Mouse (Mus musculus) forebrain, embryonic 11.5 days (tissue): ENCODE measurements around the gene Spata25. TPM values are rescaled to one million over a fixed set of nuclear protein-coding genes. Genes with fewer than 3 reads are reported as not detected.

ENCODE experiments used
- ATAC-seq: fragments of 200-750 bp; cut with Nextera tagmentation; replicated peaks from 2 replicates; pipeline ENCODE4 v1.8.0; 2017; ENCODE audit warnings: moderate TSS enrichment; ENCODE audit not compliant: low FRiP score
- DNase-seq: peaks from one replicate; pipeline ENCODE4 v3.0.0-alpha.2; 2017; ENCODE audit warnings: low spot score
- H3K27ac ChIP-seq: fragments of 300-500 bp; sonication (generic); 2 replicates; pipeline ENCODE4 v1.5.1; 2014; ENCODE audit warnings: low read depth, low read length
- H3K27me3 ChIP-seq: fragments of 300-500 bp; sonication (generic); 2 replicates; pipeline ENCODE4 v1.6.1; 2014; ENCODE audit warnings: mild to moderate bottlenecking, low read length, mixed read lengths; ENCODE audit not compliant: control insufficient read depth, insufficient read depth
- H3K36me3 ChIP-seq: fragments of 300-500 bp; sonication (generic); 2 replicates; pipeline ENCODE4 v1.6.1; 2014; ENCODE audit warnings: mild to moderate bottlenecking, low read length, moderate library complexity, mixed read lengths; ENCODE audit not compliant: control insufficient read depth, insufficient read depth
- H3K4me1 ChIP-seq: fragments of 300-500 bp; sonication (generic); replicated peaks from 2 replicates; pipeline ENCODE4 v1.6.1; 2014; ENCODE audit warnings: low read length, mixed read lengths; ENCODE audit not compliant: control insufficient read depth, insufficient read depth
- H3K4me2 ChIP-seq: fragments of 300-500 bp; sonication (generic); 2 replicates; pipeline ENCODE4 v1.6.1; 2014; ENCODE audit warnings: low read depth, mild to moderate bottlenecking, low read length, moderate library complexity, mixed read lengths; ENCODE audit not compliant: severe bottlenecking
- H3K4me3 ChIP-seq: fragments of 300-500 bp; sonication (generic); 2 replicates; pipeline ENCODE4 v1.5.1; 2014; ENCODE audit warnings: low read depth, low read length
- H3K9ac ChIP-seq: fragments of 300-500 bp; sonication (generic); 2 replicates; pipeline ENCODE4 v1.6.1; 2014; ENCODE audit warnings: low read length
- H3K9me3 ChIP-seq: fragments of 300-500 bp; sonication (generic); 2 replicates; pipeline ENCODE4 v1.6.1; 2016; ENCODE audit warnings: low read length, mixed read lengths; ENCODE audit not compliant: control insufficient read depth
- WGBS: fragments of 180-500 bp; shearing (Covaris S2); extraction: QIAGEN DNeasy Blood & Tissue Kit; methylation state at CpG from one replicate; pipeline ENCODE4 v1.1.7; 2014; 5-methylcytosine and 5-hydroxymethylcytosine counted together
- polyA plus RNA-seq: library from polyadenylated mRNA; unstranded; fragments of >200 nt; fragmentation: Nextera tagmentation; extraction: Ambion mirVana; gene quantifications from 2 replicates; pipeline ENCODE4 v1.2.1, GENCODE M21; 2014

Gene Spata25
- polyA plus RNA-seq, 1 experiment from 2014 or later, result not detected

- no peaks in the 10 kb centered on the region for H3K9me3 ChIP-seq
- under 1% methylated on average over 35 of the region's 35 CpGs for WGBS
- no peaks in the 10 kb centered on the region; the same call in 1 of the 2 replicates for H3K36me3 ChIP-seq
- peak within 1 kb of the TSS; percentile 66 for H3K4me3 ChIP-seq
- peaks cover 6% of the 10 kb centered on the region; the same call in 1 of the 2 replicates for H3K4me1 ChIP-seq
- H3K27ac ChIP-seq, result 0 out of 2 replicates have a peak within 1 kb of the TSS, but pooled peaks have one; percentile 15
- no peaks in the 10 kb centered on the region for H3K27me3 ChIP-seq
- ATAC-seq (peak; percentile 66), DNase-seq (peak; percentile 82)
- peak within 1 kb of the TSS; percentile 74 for H3K9ac ChIP-seq
- peak within 1 kb of the TSS; percentile 100 for H3K4me2 ChIP-seq
Measured at GRCm38 (mm10) chr2:164832748-164833301, 4.5 kb upstream of the Spata25 start, which contains the start of gene Ctsa. Ctsa (plus strand) TSS chr2:164832873.

- Histone ChIP-seq H3K4me2 (peak overlapping the region; percentile 100), H3K36me3 (no peaks in the 10 kb centered on the region; the same call in 1 of the 2 replicates), H3K4me3 (peak overlapping the region; percentile 66), H3K9me3 (no peaks in the 10 kb centered on the region), H3K27me3 (no peaks in the 10 kb centered on the region), H3K4me1 (peaks cover 6% of the 10 kb centered on the region; the same call in 1 of the 2 replicates), H3K27ac (no peak overlapping the region), H3K9ac (peak overlapping the region; percentile 74)
- DNase-seq, result no peak
- 65% methylated on average over 16 of the region's 16 CpGs for WGBS
- no peak for ATAC-seq
Measured at GRCm38 (mm10) chr2:164832032-164832747, 3.9 kb upstream of the Spata25 start.

DNA sequence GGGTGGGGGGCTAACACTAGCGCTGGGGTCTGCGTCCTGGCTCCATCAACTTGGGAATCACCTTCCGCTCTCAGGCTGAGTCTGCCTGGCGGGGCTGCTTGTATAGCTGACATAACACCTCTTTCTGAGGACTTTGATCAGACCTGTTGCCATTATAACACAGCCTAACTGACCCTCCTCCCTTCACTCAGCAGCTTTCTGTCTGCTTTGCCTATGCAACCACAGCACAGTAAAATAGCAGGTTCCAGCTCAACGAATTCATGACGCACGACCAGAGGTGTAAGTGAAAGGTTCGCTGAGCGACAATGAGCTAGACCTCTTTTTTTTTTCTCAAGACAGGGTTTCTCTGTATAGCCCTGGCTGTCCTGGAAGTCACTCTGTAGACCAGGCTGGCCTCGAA, 2.7 kb upstream of the Spata25 start:
- Histone ChIP-seq H3K4me3 (no peak overlapping the region), H3K4me1 (peaks cover 6% of the 10 kb centered on the region; the same call in 1 of the 2 replicates), H3K27ac (no peak overlapping the region), H3K9me3 (no peaks in the 10 kb centered on the region), H3K9ac (no peak overlapping the region), H3K36me3 (peaks cover under 1% of the 10 kb centered on the region; the same call in 1 of the 2 replicates), H3K4me2 (no peak overlapping the region), H3K27me3 (no peaks in the 10 kb centered on the region)
- ATAC-seq (no peak), DNase-seq (no peak)
- 85% methylated on average over 10 of the region's 10 CpGs for WGBS

GRCm38 (mm10) chr2:164829090-164829489, 753 bp upstream of the Spata25 start:
- H3K4me2 ChIP-seq, result no peak overlapping the region
- no peaks in the 10 kb centered on the region for H3K27me3 ChIP-seq
- H3K27ac ChIP-seq, result no peak overlapping the region
- ATAC-seq (no peak), DNase-seq (no peak)
- WGBS, result 93% methylated on average over 1 of the region's 1 CpGs
- H3K9ac ChIP-seq, result no peak overlapping the region
- H3K9me3 ChIP-seq, result no peaks in the 10 kb centered on the region
- peaks cover 3% of the 10 kb centered on the region; the same call in 1 of the 2 replicates for H3K36me3 ChIP-seq
- no peaks in the 10 kb centered on the region; the same call in 1 of the 2 replicates for H3K4me1 ChIP-seq
- no peak overlapping the region for H3K4me3 ChIP-seq

- 89% methylated on average over 16 of the region's 16 CpGs for WGBS
- peaks cover 4% of the 10 kb centered on the region; the same call in 1 of the 2 replicates for H3K4me1 ChIP-seq
Measured at GRCm38 (mm10) chr2:164827146-164827850, 1.0 kb downstream of the Spata25 start.

GRCm38 (mm10) chr2:164825521-164825920, 2.8 kb downstream of the Spata25 start:
- ATAC-seq (no peak), DNase-seq (no peak)
- Histone ChIP-seq H3K9me3 (no peaks in the 10 kb centered on the region), H3K4me2 (no peak overlapping the region), H3K4me3 (no peak overlapping the region), H3K4me1 (peaks cover 6% of the 10 kb centered on the region; the same call in 1 of the 2 replicates), H3K27me3 (no peaks in the 10 kb centered on the region), H3K9ac (no peak overlapping the region), H3K36me3 (peaks cover 3% of the 10 kb centered on the region; the same call in 1 of the 2 replicates), H3K27ac (no peak overlapping the region)
- WGBS, result 97% methylated on average over 17 of the region's 17 CpGs

More at GRCm38 (mm10) chr2:164827146-164827850, 1.0 kb downstream of the Spata25 start:
- DNase-seq (no peak), ATAC-seq (no peak)
- H3K9me3 ChIP-seq, result no peaks in the 10 kb centered on the region
- no peak overlapping the region for H3K9ac ChIP-seq
- H3K27me3 ChIP-seq, result no peaks in the 10 kb centered on the region
- no peak overlapping the region for H3K4me2 ChIP-seq
- no peak overlapping the region for H3K27ac ChIP-seq
- H3K4me3 ChIP-seq, result no peak overlapping the region
- H3K36me3 ChIP-seq, result peaks cover 3% of the 10 kb centered on the region; the same call in 1 of the 2 replicates

DNA sequence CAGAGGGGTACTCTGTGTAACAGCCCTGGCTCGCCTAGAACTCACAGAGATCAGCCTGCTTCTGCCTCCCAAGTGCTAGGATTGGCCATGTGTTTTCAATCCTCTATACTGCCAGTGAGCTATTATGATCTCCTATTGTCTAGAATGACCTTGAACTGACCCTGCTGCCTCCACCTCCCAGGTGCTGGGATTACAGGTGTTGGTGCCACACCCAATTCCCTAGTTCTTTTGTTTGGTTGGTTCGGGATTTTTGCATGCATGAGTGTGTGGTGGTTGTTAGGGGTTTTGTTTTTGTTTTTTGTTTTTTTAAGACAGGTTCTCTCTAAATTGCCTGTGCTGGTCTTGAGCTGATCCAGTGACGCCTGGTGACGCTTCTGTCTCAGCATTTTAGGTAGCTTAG, 4.4 kb downstream of the Spata25 start:
- no peak for ATAC-seq
- H3K27ac ChIP-seq, result no peak overlapping the region
- H3K4me2 ChIP-seq, result no peak overlapping the region
- H3K4me1 ChIP-seq, result peaks cover 6% of the 10 kb centered on the region; the same call in 1 of the 2 replicates
- no peak for DNase-seq
- no peak overlapping the region for H3K9ac ChIP-seq
- no peaks in the 10 kb centered on the region for H3K9me3 ChIP-seq
- WGBS, result 92% methylated on average over 4 of the region's 4 CpGs
- H3K4me3 ChIP-seq, result no peak overlapping the region
- H3K36me3 ChIP-seq, result peaks cover 3% of the 10 kb centered on the region; the same call in 1 of the 2 replicates
- H3K27me3 ChIP-seq, result no peaks in the 10 kb centered on the region

- Histone ChIP-seq H3K27me3 (no peaks in the 10 kb centered on the region), H3K27ac (peak overlapping the region; percentile 77; the same call in 1 of the 2 replicates), H3K9me3 (no peaks in the 10 kb centered on the region), H3K4me2 (peak overlapping the region; percentile 54), H3K36me3 (peaks cover 3% of the 10 kb centered on the region; the same call in 1 of the 2 replicates), H3K4me3 (peak overlapping the region; percentile 57), H3K4me1 (peaks cover 6% of the 10 kb centered on the region; the same call in 1 of the 2 replicates), H3K9ac (peak overlapping the region; percentile 64)
- DNase-seq (no peak), ATAC-seq (peak; percentile 65)
- 4% methylated on average over 10 of the region's 10 CpGs for WGBS
Measured at GRCm38 (mm10) chr2:164823181-164823585, 5.2 kb downstream of the Spata25 start.
